Mouse (Mus musculus): ENCODE measurements at regions not wholly inside any gene's neighbourhood (a gene's known extent, or its start where the extent isn't known, plus 50 kb on each side); places are given as distances from the start of the nearest gene placed in this dataset.

DNA sequence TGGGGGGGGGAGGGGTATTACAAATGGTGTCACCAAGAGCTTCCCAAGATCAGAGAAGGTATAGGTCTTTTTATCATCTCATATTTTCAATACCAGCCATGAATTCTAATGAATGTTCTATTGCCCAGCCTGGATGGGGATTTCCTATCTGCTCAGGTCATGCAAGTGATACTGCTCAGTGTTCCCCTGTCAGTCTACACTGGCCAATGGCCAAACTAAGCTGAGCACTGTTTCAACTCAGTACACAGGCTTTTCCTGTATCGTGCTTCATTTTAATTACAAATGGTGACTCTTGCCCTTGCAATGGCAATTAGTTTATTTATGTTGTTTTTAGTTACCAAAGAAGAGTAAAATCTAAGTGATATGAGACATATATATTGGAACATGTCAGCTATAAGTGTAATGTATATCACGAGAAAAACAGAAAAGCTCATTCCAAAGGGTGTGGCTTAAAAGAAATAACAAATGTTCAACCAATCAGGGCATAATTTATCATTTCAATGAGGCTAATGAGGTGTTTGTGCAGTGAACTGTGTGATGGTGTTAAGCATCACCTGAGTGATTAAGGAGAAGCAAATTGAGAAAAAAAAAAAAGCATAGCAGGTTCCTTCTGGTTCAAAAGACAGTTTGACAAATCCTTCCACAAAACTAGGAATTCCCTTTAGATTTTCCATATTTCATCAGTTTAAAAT lies 708.3 kb downstream of the Stpg2 start:
- 77% methylated on average over 2 of the region's 2 CpGs for WGBS
- H3K4me1 ChIP-seq (replicated peaks; ENCODE audit: control insufficient read depth, insufficient read depth, low read length), result no peaks in the 10 kb centered on the region
- no peaks in the 10 kb centered on the region for H3K36me3 ChIP-seq (ENCODE audit: control insufficient read depth, insufficient read depth, low read length)
- DNase-seq (ENCODE audit: low spot score) (no peak), ATAC-seq (replicated peaks; ENCODE audit: low FRiP score, low TSS enrichment, low read depth) (no peak)
- H3K9me3 ChIP-seq (ENCODE audit: control insufficient read depth, low read length), result no peaks in the 10 kb centered on the region
- no peak overlapping the region for H3K4me2 ChIP-seq (ENCODE audit: low read length)
- no peak overlapping the region for H3K9ac ChIP-seq (ENCODE audit: low read length)
- H3K27me3 ChIP-seq (replicated peaks; ENCODE audit: control insufficient read depth, insufficient read depth, low read length), result no peaks in the 10 kb centered on the region
- H3K4me3 ChIP-seq (ENCODE audit: low read depth, low read length), result no peak overlapping the region
- H3K27ac ChIP-seq (ENCODE audit: low read depth), result no peak overlapping the region

DNA sequence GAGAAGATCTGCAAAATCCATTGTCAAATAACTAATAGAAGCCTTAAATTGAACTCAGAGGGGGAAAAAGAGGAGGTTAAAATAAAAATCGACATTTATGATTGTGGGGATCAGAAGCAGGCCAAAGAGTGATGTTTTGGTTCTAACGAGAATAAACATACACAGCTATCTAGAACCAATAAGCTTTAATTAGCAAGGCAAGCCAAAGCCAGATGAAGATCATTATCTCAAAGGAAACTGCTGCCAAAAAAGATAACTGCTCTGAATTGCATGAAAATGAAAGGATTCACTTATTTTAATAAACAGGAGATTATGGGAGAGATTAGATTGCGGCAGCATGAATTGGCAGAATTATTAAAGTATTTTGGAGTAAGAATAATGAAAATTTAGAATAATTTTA lies 716.8 kb downstream of the Stpg2 start:
- WGBS, result 79% methylated on average over 3 of the region's 3 CpGs
- no peak for ATAC-seq (replicated peaks; ENCODE audit: low FRiP score, low TSS enrichment, low read depth)

DNA sequence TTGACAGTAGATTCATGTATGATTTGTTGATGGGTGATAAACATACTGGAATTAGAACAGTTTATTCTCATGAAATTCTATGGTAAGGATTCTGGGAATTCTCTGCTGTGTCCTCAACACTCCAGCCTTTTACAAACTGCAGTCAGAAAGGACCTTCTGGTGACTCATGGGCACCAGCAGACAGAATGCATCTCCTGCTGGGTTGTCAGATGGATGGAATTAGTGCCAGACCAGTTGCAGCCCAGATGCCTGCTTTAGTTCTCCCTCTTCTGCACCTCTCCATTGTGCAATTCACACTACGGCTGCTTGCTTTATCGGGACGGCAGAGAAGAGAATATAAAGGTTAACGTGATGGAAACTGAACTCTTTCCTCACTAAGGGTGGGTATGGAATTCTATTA lies 727.5 kb downstream of the Stpg2 start:
- Histone ChIP-seq H3K9me3 (ENCODE audit: control insufficient read depth, low read length) (no peaks in the 10 kb centered on the region), H3K4me3 (ENCODE audit: low read depth, low read length) (no peak overlapping the region), H3K4me1 (replicated peaks; ENCODE audit: control insufficient read depth, insufficient read depth, low read length) (no peaks in the 10 kb centered on the region), H3K4me2 (ENCODE audit: low read length) (no peak overlapping the region), H3K27me3 (replicated peaks; ENCODE audit: control insufficient read depth, insufficient read depth, low read length) (no peaks in the 10 kb centered on the region), H3K9ac (ENCODE audit: low read length) (no peak overlapping the region), H3K27ac (ENCODE audit: low read depth) (no peak overlapping the region), H3K36me3 (ENCODE audit: control insufficient read depth, insufficient read depth, low read length) (no peaks in the 10 kb centered on the region)
- DNase-seq (ENCODE audit: low spot score) (no peak), ATAC-seq (replicated peaks; ENCODE audit: low FRiP score, low TSS enrichment, low read depth) (no peak)
- WGBS, result 90% methylated on average over 4 of the region's 4 CpGs

More for the DNA sequence above, 716.8 kb downstream of the Stpg2 start:
- no peak overlapping the region for H3K4me2 ChIP-seq (ENCODE audit: low read length)
- no peaks in the 10 kb centered on the region for H3K4me1 ChIP-seq (replicated peaks; ENCODE audit: control insufficient read depth, insufficient read depth, low read length)
- H3K9me3 ChIP-seq (ENCODE audit: control insufficient read depth, low read length), result no peaks in the 10 kb centered on the region
- DNase-seq (ENCODE audit: low spot score), result no peak
- H3K27me3 ChIP-seq (replicated peaks; ENCODE audit: control insufficient read depth, insufficient read depth, low read length), result no peaks in the 10 kb centered on the region
- H3K4me3 ChIP-seq (ENCODE audit: low read depth, low read length), result no peak overlapping the region
- no peak overlapping the region for H3K9ac ChIP-seq (ENCODE audit: low read length)
- H3K27ac ChIP-seq (ENCODE audit: low read depth), result no peak overlapping the region
- H3K36me3 ChIP-seq (ENCODE audit: control insufficient read depth, insufficient read depth, low read length), result no peaks in the 10 kb centered on the region

DNA sequence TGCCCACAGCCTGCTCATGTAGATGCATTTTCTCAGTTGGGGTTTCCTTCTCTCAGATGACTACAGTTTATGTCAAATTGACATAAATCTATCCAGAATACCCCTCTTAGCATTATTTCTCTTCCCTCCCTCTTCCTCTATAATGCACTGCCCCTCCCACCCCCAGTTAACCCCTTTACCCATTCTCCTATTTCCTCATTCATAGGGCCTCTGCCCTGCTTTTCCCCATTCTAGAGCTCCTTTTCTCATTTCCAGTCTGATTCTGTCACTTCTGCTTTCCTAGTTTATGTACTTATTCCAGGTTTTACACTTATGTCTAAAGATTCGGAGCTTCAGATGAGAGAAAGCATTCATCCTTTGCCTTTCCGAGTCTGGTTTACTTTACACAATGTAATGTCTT lies 740.7 kb downstream of the Stpg2 start:
- Histone ChIP-seq H3K36me3 (ENCODE audit: control insufficient read depth, insufficient read depth, low read length) (no peaks in the 10 kb centered on the region), H3K9me3 (ENCODE audit: control insufficient read depth, low read length) (no peaks in the 10 kb centered on the region), H3K4me1 (replicated peaks; ENCODE audit: control insufficient read depth, insufficient read depth, low read length) (peaks cover 3% of the 10 kb centered on the region; the same call in 1 of the 2 replicates), H3K27ac (ENCODE audit: low read depth) (no peak overlapping the region), H3K9ac (ENCODE audit: low read length) (no peak overlapping the region), H3K4me3 (ENCODE audit: low read depth, low read length) (no peak overlapping the region), H3K27me3 (replicated peaks; ENCODE audit: control insufficient read depth, insufficient read depth, low read length) (no peaks in the 10 kb centered on the region), H3K4me2 (ENCODE audit: low read length) (no peak overlapping the region)
- DNase-seq (ENCODE audit: low spot score), result no peak
- ATAC-seq (replicated peaks; ENCODE audit: low FRiP score, low TSS enrichment, low read depth), result no peak
- WGBS, result 37% methylated on average over 2 of the region's 2 CpGs

DNA sequence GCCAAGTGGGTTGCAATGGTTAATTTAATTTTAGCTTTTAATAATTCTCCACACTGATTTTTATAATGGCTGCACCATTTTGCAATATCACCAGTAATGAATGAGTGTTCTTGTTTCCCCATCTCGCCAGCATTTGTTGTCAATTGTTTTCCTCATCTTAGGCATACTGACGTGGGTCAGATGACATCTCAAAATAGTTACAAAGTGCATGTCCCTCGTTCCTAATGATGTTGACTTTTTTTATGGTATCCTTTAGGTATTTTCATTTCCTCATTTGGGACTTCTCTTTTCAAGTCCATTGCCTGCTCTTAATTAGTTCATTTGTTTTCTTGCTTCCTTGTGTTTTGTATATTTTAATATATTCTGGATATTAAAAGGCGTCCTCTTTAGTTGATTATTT lies 741.8 kb downstream of the Stpg2 start:
- WGBS, result 75% methylated on average over 4 of the region's 4 CpGs
- DNase-seq (ENCODE audit: low spot score) (no peak), ATAC-seq (replicated peaks; ENCODE audit: low FRiP score, low TSS enrichment, low read depth) (no peak)
- no peaks in the 10 kb centered on the region for H3K9me3 ChIP-seq (ENCODE audit: control insufficient read depth, low read length)
- H3K4me1 ChIP-seq (replicated peaks; ENCODE audit: control insufficient read depth, insufficient read depth, low read length), result peaks cover 3% of the 10 kb centered on the region; the same call in 1 of the 2 replicates
- no peak overlapping the region for H3K4me2 ChIP-seq (ENCODE audit: low read length)
- H3K4me3 ChIP-seq (ENCODE audit: low read depth, low read length), result no peak overlapping the region
- no peak overlapping the region for H3K27ac ChIP-seq (ENCODE audit: low read depth)
- no peaks in the 10 kb centered on the region for H3K36me3 ChIP-seq (ENCODE audit: control insufficient read depth, insufficient read depth, low read length)
- no peaks in the 10 kb centered on the region for H3K27me3 ChIP-seq (replicated peaks; ENCODE audit: control insufficient read depth, insufficient read depth, low read length)
- H3K9ac ChIP-seq (ENCODE audit: low read length), result no peak overlapping the region

DNA sequence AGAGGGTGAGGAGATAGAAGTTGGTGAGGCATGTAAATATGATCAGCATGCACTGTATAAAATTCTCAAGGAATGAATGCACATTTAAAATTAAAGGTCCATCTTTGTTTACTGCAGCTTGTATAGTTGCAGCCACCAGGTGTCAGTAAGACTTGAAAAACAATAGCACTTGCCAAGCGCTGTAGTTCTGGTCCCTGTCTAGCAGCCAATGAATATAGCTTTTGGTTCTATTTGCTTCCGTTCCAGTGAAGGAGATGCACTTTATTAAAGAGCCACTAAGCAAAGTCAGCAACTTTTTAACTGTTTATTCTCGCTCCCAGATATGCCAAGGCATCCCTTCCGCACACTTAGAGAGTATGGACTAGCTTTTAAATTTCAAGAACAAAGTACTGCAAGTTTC lies 743.6 kb downstream of the Stpg2 start:
- DNase-seq (ENCODE audit: low spot score) (no peak), ATAC-seq (replicated peaks; ENCODE audit: low FRiP score, low TSS enrichment, low read depth) (no peak)
- WGBS, result 65% methylated on average over 4 of the region's 4 CpGs
- Histone ChIP-seq H3K9ac (ENCODE audit: low read length) (no peak overlapping the region), H3K4me2 (ENCODE audit: low read length) (no peak overlapping the region), H3K4me1 (replicated peaks; ENCODE audit: control insufficient read depth, insufficient read depth, low read length) (peaks cover 3% of the 10 kb centered on the region; the same call in 1 of the 2 replicates), H3K36me3 (ENCODE audit: control insufficient read depth, insufficient read depth, low read length) (no peaks in the 10 kb centered on the region), H3K27me3 (replicated peaks; ENCODE audit: control insufficient read depth, insufficient read depth, low read length) (no peaks in the 10 kb centered on the region), H3K4me3 (ENCODE audit: low read depth, low read length) (no peak overlapping the region), H3K9me3 (ENCODE audit: control insufficient read depth, low read length) (no peaks in the 10 kb centered on the region), H3K27ac (ENCODE audit: low read depth) (no peak overlapping the region)

DNA sequence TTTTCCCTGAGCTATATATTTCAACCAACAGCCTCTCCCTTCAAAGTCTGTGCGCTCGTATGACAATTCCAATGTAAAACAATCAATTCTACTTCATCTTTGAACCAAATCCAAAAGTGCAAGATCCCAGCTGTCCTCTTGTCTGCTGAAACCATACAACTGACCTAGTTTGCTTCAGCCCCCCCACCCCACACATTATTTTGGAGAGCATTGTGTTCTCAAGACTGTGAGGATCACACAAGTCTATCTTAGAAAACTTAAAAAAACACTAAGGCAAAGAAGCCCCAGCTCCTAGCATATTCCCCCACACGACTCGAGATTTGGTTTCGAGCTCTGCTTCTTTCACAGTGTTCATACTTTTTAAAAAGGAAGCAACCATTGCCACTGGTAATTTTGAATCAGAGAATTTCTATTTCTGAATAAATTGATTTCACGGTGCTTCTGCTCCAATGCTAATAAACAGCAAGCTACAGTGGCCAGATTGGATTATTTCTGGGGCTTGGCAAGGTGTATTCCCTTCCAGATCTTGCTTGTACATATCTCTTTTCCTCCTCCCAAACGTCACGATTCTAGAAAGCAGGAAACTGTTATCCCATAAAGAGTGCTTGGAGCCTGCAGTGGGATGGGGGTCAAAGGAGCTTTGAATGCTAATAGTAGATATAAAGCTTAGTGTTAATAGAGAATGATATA lies 744.7 kb downstream of the Stpg2 start:
- no peak for ATAC-seq (replicated peaks; ENCODE audit: low FRiP score, low TSS enrichment, low read depth)
- H3K4me1 ChIP-seq (replicated peaks; ENCODE audit: control insufficient read depth, insufficient read depth, low read length), result no peaks in the 10 kb centered on the region

DNA sequence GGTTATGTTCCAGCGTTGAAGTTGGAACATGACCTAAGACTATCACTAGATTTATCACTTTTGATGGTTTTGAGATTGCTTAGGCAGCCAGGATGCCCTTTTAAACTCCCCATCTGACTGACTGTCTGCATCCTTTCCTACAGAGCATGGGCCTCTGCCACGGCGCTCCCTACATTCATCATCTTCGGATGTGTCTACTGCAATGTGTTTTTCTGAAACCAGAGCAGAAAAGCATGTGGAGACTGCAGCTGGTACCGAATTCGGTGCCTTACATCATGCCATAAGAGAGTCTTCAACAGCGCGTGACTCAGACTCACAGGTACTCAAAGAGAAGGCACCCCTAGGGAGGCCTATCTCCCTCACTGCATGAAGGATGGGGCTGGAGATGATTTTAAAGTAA lies 746.0 kb downstream of the Stpg2 start:
- H3K36me3 ChIP-seq (ENCODE audit: control insufficient read depth, insufficient read depth, low read length), result no peaks in the 10 kb centered on the region
- H3K4me1 ChIP-seq (replicated peaks; ENCODE audit: control insufficient read depth, insufficient read depth, low read length), result no peaks in the 10 kb centered on the region
- WGBS, result 71% methylated on average over 8 of the region's 8 CpGs
- H3K9ac ChIP-seq (ENCODE audit: low read length), result no peak overlapping the region
- H3K27ac ChIP-seq (ENCODE audit: low read depth), result no peak overlapping the region
- ATAC-seq (replicated peaks; ENCODE audit: low FRiP score, low TSS enrichment, low read depth), result no peak
- no peaks in the 10 kb centered on the region for H3K9me3 ChIP-seq (ENCODE audit: control insufficient read depth, low read length)
- H3K27me3 ChIP-seq (replicated peaks; ENCODE audit: control insufficient read depth, insufficient read depth, low read length), result no peaks in the 10 kb centered on the region
- no peak overlapping the region for H3K4me3 ChIP-seq (ENCODE audit: low read depth, low read length)
- no peak for DNase-seq (ENCODE audit: low spot score)
- H3K4me2 ChIP-seq (ENCODE audit: low read length), result no peak overlapping the region

More for the DNA sequence above, 744.7 kb downstream of the Stpg2 start:
- 72% methylated on average over 8 of the region's 8 CpGs for WGBS
- Histone ChIP-seq H3K27me3 (replicated peaks; ENCODE audit: control insufficient read depth, insufficient read depth, low read length) (no peaks in the 10 kb centered on the region), H3K9me3 (ENCODE audit: control insufficient read depth, low read length) (no peaks in the 10 kb centered on the region), H3K27ac (ENCODE audit: low read depth) (no peak overlapping the region), H3K36me3 (ENCODE audit: control insufficient read depth, insufficient read depth, low read length) (no peaks in the 10 kb centered on the region), H3K4me2 (ENCODE audit: low read length) (no peak overlapping the region), H3K4me3 (ENCODE audit: low read depth, low read length) (no peak overlapping the region), H3K9ac (ENCODE audit: low read length) (no peak overlapping the region)
- no peak for DNase-seq (ENCODE audit: low spot score)

DNA sequence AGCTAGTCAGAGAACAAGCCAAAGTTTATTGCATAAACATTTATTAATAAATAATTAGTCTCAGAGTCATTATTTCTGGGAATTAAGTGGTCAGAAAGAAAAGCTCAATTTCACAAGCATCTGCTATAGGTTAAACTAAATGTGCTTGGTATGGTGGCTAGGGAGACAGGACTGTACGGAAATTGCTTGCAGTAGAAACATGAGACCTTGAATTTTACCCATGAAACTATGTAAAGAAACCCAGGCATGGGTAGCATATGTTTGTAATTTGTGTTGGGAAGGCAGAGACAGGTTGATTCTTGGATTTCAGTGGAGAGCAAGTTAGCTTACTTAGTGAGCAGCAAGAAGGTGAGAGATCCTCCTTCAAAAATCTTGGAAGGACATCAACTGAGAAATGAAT lies 772.7 kb downstream of the Stpg2 start:
- DNase-seq (ENCODE audit: low spot score), result no peak
- Histone ChIP-seq H3K9me3 (ENCODE audit: control insufficient read depth, low read length) (no peaks in the 10 kb centered on the region), H3K4me3 (ENCODE audit: low read depth, low read length) (no peak overlapping the region), H3K4me2 (ENCODE audit: low read length) (no peak overlapping the region), H3K27ac (ENCODE audit: low read depth) (no peak overlapping the region), H3K4me1 (replicated peaks; ENCODE audit: control insufficient read depth, insufficient read depth, low read length) (no peaks in the 10 kb centered on the region), H3K27me3 (replicated peaks; ENCODE audit: control insufficient read depth, insufficient read depth, low read length) (no peaks in the 10 kb centered on the region), H3K36me3 (ENCODE audit: control insufficient read depth, insufficient read depth, low read length) (no peaks in the 10 kb centered on the region), H3K9ac (ENCODE audit: low read length) (no peak overlapping the region)
- no peak for ATAC-seq (replicated peaks; ENCODE audit: low FRiP score, low TSS enrichment, low read depth)
- 91% methylated on average over 1 of the region's 1 CpGs for WGBS

Data from intestine, embryonic 14.5 days (tissue).